Mouse (Mus musculus) CD4-positive, CD25-positive, alpha-beta regulatory T cell, adult 4 months (primary cell): Measurements from ENCODE around the gene Itih5. TPM values are rescaled to one million over a fixed set of nuclear protein-coding genes. Genes with fewer than 3 reads are reported as not detected.

ENCODE experiments used
- ATAC-seq: one replicate; pipeline ENCODE4 v1.8.0; 2017
- polyA plus RNA-seq, 2 experiments: library from polyadenylated mRNA; unstranded; fragments of 100-300 nt; shearing (Covaris generic); gene quantifications; one replicate each; pipeline ENCODE4 v1.2.1; 2017

The Itih5 gene
- polyA plus RNA-seq, 2 experiments from 2014 or later, result 12.7 to 16.9 TPM

DNA sequence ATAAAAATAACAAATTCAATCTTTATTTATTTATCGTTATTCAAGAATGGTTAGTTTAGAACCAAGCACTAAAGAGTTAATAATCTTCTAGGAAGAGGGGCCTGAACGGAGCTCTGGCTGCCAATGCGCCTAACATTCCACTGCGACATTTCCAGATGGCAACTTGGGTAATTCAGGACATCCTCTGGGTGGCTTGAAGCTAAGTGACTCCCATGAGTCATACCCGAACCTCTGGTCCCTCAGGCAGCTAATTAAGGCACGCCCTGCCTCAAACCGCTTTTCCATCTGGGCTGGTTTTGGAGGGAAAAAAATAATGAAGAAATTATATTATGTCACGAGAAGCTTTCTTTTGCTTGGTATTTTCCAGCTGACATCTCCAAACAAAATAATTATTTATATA lies 14.6 kb downstream of the Itih5 start:
- no peak for ATAC-seq

DNA sequence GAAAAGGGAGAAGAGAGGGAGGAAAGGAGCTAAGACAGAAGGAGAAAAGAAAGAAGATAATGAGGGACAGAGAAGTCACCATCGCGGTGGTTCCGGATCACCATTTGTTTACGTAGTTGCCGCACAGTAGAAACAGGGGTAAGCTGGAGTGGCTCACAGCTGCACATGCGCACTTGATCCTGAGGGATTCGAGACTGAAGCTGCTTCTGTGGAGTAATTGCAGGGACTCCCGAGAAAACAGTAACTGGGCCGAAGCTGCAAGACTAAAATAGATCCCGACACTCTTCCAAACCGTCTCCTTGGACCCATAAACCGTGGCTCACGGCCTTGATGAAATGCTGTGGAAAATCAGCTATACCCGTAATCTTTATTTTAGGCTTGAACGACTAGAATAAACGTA lies 16.6 kb downstream of the Itih5 start:
- ATAC-seq, result no peak

DNA sequence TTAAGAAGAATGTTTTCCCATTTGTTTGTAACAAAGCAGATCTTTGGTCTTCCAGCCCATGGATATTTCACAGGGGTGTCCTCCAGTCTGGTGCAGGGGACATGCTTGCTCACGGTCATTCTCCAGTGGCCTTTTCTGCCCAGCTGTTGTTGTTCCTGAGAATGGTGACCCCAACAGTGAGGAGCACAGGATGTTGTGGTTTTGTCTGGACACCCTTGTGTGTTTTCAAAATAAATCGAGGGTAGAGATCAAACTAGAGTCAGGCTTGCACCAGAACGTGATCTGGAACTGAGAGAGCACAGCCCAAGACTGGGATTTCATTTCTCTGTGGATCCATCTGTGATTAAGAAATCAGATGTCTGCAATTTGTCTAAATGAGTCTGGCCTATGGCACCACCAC lies 40.2 kb downstream of the Itih5 start:
- ATAC-seq, result no peak

DNA sequence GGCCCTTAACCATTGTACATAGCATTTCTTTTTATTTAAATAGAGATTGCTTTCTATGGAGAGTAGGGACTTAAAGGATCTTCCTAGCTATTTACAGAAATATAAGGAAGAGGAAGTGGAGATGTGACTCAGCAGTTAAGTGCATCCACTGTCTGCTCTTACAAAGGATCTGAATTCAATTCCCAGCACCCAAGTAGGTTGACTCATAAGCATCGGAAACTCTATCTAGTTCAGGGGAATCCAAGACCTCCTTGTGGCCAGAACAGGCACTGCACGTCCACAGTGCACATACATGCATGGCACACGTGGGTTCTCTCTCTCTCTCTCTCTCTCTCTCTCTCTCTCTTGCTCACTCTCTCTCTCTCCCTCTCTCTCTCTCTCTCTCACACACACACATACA lies 41.8 kb downstream of the Itih5 start:
- no peak for ATAC-seq

DNA sequence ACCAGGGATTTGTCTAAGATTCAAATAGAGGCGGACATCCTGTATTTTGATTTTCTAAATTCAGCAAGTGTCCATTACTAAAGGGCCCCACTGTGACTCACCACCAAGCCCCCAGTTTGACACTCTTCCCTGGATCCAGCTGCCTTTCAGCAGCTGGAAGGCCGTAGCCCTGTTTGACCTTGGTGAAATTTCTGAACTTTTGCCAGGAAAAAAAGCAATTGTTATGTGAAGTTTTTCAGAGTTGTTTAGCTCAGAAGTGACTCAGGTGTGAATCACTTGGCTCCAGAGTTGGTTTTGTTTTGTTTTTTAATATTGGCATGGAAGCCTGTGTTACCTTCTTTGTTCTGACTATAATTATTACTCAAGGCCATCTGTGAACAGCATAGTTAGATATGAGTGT lies 46.0 kb downstream of the Itih5 start:
- no peak for ATAC-seq

DNA sequence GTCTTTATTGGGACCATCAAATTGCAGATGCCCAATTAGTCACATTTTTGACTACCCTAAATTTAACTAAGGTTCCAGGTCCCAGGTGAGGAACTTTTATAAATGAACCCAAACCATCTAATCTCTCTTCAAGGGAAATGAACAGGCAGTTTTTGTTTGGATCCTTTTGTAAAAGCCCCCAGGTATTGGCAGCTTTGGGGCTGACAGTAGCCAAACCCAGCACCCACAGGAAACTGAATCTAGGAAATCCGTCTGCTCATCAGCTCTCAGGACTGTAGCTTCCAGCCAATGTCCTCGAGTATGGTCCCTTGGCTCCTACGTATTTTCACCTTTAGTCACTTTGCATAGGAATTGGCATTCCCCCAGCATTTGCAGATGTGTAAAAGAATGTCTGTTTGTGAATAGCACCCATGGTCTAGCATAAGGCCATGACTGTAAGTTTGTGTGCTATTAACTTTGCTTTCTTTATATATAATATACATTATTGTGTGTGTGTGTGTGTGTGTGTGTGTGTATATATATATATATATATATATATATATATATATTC lies 47.4 kb downstream of the Itih5 start:
- no peak for ATAC-seq

DNA sequence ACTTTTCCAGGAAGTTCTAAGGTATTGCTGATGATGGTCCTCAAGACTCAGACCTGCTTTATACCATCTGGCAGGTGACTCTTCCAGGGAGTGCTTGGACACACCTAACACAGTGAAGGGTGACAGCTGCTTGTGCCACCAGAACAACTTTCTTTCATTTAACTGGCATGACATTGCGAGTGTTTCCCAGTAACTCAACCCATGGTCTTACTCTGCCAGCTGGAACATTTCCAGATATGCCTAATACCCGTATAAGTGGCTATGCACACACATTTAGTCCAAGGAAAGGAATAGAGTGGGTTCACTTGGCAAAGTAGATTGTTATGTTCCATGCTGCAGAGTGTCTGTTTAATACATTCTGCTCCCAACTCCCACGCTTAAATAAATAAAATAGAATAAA lies 50.9 kb downstream of the Itih5 start:
- ATAC-seq, result no peak

DNA sequence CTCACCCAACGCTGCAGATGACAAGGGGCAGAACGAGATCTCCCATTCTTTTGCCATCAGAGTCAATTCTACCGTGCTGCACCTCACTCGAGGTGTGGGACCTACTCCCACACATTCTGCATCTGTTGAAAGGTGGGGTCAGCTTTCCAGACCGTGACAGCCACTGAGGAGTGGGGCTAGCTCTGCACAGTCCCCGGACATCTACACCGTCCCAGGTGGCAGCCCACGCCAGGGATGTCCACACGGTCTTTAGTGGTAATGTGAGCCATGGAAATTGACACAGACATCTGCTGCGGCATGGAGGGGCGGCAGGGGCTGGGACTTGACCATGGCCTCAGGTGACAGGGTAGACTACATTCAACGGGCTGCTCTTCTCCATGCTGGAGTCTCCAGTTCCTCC lies 60.1 kb downstream of the Itih5 start:
- ATAC-seq, result no peak

DNA sequence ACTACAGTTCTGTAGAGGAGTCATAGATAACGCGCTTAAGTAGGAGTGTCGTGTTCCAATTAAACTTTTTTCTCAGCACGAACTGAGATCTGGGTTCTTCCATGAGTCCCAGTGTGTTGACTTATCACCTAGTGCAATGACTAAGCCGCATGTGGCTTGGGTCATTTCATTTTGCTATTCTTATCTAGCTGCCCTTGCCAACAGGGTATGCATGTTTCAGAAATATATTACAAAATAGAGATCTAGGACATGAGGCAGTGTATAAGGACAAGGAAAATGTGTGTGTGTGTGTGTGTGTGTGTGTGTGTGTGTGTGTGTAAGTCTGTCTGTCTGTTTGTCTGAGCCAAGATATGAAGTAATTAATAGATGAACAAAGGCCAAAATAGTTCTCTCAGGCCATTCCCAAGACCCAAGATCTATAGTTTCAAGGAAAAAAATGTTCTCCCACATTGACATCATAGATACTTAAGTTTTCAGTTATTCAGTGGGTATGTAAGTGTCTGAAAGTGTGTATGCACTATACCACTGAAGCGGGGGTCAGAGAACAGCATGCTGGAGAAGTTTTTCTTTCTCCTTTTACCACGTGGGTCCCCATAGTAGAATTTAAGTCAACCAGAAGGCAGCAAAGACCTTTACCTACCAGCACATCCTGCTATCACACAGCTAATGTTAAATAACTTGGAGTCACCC lies 62.6 kb downstream of the Itih5 start:
- ATAC-seq, result no peak

DNA sequence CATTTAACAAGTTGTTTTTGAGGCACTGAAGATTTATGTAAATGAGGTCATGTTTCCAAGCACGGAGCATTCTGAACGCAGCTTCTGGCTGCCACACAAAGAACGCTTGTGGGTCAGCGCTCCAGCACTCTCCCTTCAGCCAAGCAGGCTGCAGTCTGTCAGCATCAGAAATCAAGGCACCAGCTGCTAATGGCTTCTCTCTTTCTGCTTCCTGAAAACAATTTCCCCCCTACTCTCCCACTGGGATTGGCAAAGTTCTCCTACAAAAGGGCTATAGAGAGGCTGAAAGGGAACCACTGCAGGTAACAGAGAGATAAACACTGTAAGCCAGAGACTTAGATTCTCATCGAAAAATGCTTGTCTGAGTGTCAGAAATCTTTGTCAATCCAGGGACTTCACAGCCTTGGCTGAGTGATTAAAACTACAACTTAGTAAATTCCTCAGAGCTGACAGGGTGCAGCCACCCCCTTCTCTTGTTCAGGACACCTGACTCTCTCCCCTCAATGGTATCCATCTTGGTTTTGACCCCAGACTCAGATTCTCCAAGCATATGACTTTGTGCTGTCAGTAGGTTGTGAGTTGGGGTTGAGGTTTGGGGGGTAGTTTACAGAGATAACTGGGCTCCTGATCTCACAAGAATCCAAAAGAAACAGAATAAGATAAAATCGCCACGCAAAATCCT lies 63.3 kb downstream of the Itih5 start:
- no peak for ATAC-seq

DNA sequence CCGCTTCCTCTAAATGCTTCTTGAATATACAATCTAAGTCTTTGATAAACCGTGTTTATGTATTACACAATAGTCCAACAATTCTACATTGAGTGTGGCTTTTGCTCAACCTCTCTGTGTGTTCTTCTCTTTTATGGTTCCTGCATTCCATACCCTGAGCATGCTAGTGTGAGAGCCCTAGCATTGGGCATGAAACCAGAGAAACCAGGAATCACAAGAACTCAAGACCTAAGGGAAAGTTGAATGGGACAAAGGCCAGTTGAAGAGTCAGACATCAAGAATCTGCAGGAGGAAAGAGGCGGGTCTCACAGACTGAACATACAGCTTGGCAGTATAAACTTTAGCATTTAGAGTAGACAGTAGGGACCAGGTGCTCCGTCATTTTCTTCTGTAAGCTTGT lies 68.5 kb downstream of the Itih5 start:
- no peak for ATAC-seq

DNA sequence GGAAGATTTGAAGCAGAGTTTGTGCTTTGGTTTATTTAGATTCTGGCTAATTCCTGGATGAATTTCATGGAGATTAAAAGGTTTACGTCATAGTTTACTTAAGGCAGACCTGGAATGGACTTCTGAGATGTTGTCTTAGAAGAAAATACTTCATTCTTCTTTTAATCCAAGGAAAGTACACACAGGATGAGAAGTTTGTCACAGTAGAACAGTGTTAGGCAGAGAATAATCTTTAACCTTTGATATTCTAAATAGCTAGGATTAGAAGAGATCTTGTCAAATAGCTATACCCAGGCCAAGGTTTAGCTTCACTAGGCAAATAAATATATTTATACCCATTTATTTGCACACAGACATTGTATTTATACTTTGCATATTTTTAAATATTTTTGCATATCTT lies 73.5 kb downstream of the Itih5 start:
- ATAC-seq, result no peak

DNA sequence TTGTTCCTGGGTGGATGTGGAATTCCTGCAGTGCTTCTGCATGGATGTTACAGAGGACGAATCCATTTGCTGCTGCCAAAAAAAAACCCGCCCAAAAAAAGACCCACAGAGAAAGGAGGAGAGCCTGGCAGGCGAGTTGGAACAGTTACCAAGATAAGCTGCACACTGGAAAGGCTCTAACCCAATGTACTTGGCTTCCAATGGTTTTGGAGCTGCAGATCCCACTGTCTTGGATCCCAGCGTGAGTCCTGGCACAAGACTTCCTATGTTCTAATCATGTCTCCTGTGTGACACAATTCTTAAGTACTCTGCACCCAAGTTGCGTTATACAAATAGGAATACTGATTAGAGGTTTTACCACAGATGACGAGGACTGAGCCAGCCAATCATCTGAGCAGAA lies 78.6 kb downstream of the Itih5 start:
- no peak for ATAC-seq

DNA sequence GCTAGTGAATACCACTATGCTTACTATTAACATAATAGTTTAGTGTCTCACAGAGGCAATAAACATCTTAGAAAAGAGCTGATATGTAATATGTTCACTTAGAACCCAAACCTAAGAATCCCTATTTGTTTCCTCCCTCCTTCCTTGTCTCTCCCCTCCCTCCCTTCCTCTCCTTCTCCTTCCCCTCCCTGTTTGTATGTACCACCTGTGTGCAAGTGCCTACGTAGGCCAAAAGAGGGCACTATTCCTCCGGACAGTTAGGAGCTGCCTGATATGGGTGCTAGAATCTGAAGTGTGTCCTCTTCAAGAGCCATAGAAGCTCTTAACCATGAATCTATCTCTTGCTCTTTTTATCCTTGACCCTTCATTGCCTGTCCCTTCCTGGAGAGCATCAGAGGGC lies 83.2 kb downstream of the Itih5 start:
- no peak for ATAC-seq

DNA sequence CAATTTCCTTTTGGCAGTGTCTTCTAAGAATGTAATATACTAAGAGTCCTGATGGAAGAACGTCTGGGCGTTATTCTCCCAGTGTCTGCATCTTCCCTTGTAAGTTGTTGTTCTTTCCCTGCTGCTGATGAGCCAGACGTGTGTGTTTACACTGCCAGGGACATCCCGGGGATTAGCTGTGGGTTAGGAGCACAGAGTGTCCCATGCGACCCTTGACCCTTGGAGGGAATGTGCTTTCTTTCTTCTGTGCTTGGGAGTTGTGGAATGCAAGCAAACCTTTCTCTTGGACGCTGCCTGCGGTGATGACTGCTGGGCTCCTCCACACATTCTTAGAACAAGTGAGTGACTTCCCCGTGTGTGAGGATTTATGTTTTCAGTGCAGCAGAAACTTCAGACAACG lies 89.6 kb downstream of the Itih5 start:
- ATAC-seq, result no peak

DNA sequence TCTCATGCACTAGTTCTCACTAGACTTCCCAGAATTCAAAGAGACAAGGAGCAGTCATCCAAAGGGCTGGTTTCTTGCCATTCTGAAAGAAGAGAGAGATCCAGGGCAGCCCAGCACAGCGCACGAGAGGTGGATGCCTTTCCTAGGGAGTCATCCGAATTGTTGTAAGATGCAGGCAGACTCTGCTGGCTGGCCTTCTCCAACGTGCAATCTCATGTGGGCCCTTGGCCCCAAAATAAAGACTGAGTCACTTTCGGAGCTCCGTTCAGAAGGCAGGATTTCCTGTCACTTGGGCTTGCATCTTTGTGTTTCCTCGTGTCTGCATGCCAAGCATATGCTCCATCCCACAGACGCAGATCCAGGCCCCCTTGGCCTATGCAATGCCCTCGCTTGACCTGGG lies 97.1 kb downstream of the Itih5 start:
- ATAC-seq, result no peak

DNA sequence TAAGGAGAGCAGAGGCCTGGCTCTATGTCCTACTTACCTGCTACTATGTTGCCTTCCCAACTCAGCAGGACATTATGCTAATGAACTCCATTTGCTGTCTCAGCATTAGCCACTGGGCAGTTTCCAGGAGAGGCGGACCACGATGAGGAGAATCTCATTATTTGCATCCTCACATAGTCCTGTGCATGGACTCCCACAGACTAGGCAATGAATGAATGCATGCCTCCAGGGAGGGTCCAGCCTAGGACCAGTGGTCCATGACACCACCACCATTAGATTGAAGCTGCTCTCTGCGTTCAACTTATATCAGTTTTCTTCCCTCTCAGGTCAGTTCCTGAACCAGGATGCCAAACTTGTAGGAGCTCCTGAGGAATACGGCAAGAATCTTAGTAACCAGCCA lies 97.6 kb downstream of the Itih5 start:
- ATAC-seq, result no peak

DNA sequence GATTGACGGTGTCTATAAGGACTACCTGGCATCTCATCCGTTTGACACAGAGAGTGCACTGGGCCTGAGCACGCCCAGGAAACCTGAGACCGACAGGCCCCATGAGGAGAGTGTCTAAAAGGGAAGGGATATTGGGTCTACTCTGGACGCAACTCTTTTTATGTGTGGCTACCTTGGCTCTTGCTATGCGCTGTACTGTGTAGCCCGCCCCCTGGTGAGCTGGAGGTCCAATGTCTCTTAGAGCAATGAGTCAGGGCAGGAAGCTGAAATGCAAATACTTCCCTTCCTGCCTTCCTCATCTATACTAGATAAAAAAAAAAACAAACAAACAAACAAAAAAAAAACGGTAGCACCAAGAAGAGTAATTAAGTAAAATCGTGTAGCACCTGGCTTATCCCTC lies 98.1 kb downstream of the Itih5 start:
- no peak for ATAC-seq

DNA sequence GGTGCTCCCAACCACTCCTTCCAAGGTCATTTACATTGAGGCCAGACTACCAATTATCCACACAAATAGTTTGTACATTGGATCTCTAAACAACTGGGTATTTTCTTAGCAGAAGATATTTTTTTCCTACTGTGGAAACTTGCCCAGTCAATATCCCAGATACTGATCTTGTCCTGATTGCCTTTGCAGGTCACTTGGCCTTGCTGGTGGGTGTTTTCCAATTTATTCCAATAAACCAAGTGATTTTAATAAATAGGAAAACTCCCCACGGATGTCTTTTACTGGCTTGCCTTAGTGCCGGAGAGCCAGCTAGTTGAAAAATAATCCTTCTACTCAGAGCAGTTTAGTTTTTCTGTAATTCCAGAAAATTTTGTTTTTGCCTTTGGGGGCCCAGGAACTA lies 98.6 kb downstream of the Itih5 start:
- ATAC-seq, result no peak

DNA sequence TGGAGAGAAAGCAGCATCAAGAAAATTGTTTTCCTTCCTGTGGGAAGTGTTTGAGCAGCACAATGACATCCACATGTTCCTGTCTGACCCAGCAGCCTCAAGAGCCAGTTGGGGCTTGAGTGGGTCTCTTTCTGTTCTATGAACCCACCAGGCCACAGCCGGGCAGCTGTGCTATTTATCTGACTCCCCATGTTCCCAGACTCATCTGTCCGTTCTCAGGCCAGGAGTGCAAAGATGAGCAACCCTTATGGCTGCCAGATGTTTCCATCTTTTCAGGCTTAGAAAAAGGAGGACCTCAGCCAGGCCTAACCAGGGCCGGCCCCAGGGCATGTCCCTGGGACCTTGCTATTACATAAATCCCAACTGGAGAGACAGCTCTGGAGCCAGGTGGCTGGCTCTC lies 100.0 kb downstream of the Itih5 start:
- no peak for ATAC-seq

DNA sequence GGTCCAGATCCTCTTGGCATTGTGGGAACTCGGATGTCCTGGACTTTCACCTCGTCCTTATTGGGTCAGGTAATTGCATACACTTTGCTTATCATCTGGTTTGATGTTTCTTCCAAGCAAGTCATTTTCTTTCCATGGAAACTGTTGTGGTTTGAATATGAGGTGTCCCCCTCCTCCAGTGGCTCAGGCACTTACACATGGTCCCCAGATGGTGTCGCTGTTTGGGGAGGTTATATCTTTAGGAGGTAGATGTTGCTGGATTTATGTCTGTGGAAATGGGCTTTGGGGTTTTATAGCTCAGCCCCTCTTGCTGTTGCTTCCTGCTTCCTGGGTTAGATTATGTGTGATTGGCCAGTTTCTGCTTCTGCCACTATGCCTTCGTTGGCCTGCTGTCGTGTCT lies 103.6 kb downstream of the Itih5 start:
- ATAC-seq, result no peak

DNA sequence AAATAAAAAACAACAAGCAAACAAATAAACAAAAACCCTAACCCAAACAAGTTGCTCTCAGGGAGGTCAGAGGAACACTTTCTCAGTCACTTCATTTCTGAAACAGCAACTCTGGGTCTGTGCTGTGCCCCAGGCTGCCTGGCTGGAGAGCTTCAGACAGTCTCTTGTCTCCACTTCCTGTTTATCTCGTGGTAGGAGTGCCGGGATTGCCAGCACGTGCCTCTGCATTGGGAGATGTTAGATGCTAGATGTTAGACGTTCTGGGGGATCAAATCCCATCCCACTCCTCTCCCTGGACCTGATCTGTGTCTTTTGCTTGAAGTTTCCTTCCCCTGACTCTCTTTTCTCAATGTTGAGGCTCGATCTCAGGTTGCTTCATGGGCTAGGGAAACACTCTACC lies 104.9 kb downstream of the Itih5 start:
- no peak for ATAC-seq

DNA sequence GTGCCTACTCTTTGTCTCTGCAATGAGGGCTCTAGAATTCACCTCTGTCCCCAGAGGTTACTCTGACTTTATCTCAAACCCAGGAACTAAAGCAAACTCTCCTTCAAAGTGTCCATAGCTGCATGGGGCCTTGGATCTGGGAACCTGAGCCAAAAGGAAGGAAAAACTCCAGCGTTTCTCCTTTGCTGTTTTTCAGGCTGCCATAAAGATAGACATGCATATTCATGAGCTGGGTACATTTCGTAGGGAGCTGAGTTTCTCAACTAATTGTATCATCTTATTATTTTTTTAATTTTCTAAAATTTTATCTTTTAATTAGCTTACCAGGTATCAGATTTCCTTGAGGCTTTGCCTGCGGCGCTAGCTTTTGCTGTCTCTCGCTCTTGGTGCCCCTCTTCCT lies 106.7 kb downstream of the Itih5 start:
- ATAC-seq, result no peak

DNA sequence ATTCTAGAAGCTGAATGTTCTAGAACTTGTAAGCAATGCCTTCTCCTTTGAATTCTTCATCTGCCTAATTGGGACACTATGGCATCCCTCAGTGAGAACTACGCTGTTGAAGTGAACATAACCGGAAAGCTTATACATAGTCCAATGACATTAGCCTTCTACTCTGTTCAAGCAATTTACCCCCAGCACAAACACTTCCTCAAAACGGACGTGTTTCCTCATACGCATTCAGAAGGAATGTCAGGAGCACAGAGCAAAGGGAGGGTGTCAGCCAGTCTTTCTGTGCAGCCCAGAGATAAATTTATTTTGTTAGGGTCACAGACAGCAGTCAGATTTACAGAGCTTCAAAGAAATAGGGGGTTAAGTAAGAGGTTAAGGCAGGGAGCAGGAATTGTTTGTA lies 108.0 kb downstream of the Itih5 start:
- no peak for ATAC-seq

DNA sequence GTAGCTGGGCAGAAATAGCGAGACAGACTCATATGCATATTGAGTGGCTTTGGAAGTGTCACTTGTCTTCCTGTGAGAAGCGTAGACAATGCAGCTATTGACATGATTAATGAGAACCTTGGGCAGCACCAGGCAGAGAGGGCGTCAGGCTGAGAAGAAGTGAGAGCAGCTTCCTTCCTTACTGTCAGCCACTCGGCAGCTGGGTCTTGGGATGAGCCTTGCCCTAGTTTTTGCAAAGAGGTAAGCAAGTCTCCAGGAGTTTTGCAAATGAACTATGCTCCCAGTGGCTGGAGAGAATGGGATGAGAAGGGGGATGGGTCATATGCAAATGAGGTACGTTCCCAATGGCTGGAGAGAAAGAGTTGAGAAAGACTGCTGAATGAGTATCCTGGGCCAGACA lies 109.4 kb downstream of the Itih5 start:
- no peak for ATAC-seq
